Mouse (Mus musculus): Measurements from ENCODE around the gene H2-Ob. TPM values are rescaled to one million over a fixed set of nuclear protein-coding genes. Genes with fewer than 3 reads are reported as not detected.

Gene H2-Ob
- polyA plus RNA-seq, 1 experiment = not detected

GRCm38 (mm10) chr17:34209680-34210079 lies 29.0 kb upstream of the H2-Ob start:
- H3K4me1 ChIP-seq (ENCODE audit: control insufficient read depth, insufficient read depth, low read length) = no peaks in the 10 kb centered on the region
- no peaks in the 10 kb centered on the region for H3K27me3 ChIP-seq (ENCODE audit: control insufficient read depth, insufficient read depth, low read length, poor library complexity, severe bottlenecking)
- H3K9me3 ChIP-seq (replicated peaks; ENCODE audit: control insufficient read depth, insufficient read depth, low read length, poor library complexity, severe bottlenecking) = no peaks in the 10 kb centered on the region
- H3K27ac ChIP-seq (ENCODE audit: insufficient read depth, low read length) = no peak overlapping the region
- H3K4me3 ChIP-seq (ENCODE audit: low read depth, low read length) = no peak overlapping the region
- no peak overlapping the region for H3K9ac ChIP-seq (ENCODE audit: low read depth, poor library complexity, severe bottlenecking)
- TF ChIP-seq EP300 (IDR thresholded peaks at IDR 0.05; ENCODE audit: insufficient read depth, low read depth, low read length) = no peak
- peak; percentile 67 for TF ChIP-seq CTCF (IDR thresholded peaks at IDR 0.05; ENCODE audit: low read depth, low read length)
- H3K36me3 ChIP-seq (ENCODE audit: control insufficient read depth, insufficient read depth, low read length, poor library complexity, severe bottlenecking) = no peaks in the 10 kb centered on the region

GRCm38 (mm10) chr17:34210599-34210998 lies 28.1 kb upstream of the H2-Ob start:
- Histone ChIP-seq H3K4me1 (ENCODE audit: control insufficient read depth, insufficient read depth, low read length) (no peaks in the 10 kb centered on the region), H3K9me3 (replicated peaks; ENCODE audit: control insufficient read depth, insufficient read depth, low read length, poor library complexity, severe bottlenecking) (no peaks in the 10 kb centered on the region), H3K9ac (ENCODE audit: low read depth, poor library complexity, severe bottlenecking) (no peak overlapping the region), H3K36me3 (ENCODE audit: control insufficient read depth, insufficient read depth, low read length, poor library complexity, severe bottlenecking) (no peaks in the 10 kb centered on the region), H3K27me3 (ENCODE audit: control insufficient read depth, insufficient read depth, low read length, poor library complexity, severe bottlenecking) (no peaks in the 10 kb centered on the region), H3K27ac (ENCODE audit: insufficient read depth, low read length) (no peak overlapping the region), H3K4me3 (ENCODE audit: low read depth, low read length) (no peak overlapping the region)
- TF ChIP-seq CTCF (IDR thresholded peaks at IDR 0.05; ENCODE audit: low read depth, low read length) = no peak
- no peak for TF ChIP-seq POLR2A (IDR thresholded peaks at IDR 0.05; ENCODE audit: insufficient read depth, low read length)
- no peak for TF ChIP-seq EP300 (IDR thresholded peaks at IDR 0.05; ENCODE audit: insufficient read depth, low read depth, low read length)

- TF ChIP-seq POLR2A (IDR thresholded peaks at IDR 0.05; ENCODE audit: insufficient read depth, low read length) (no peak), EP300 (IDR thresholded peaks at IDR 0.05; ENCODE audit: insufficient read depth, low read depth, low read length) (no peak), CTCF (IDR thresholded peaks at IDR 0.05; ENCODE audit: low read depth, low read length) (no peak)
- no peaks in the 10 kb centered on the region for H3K4me1 ChIP-seq (ENCODE audit: control insufficient read depth, insufficient read depth, low read length)
- no peak overlapping the region for H3K27ac ChIP-seq (ENCODE audit: insufficient read depth, low read length)
- H3K9me3 ChIP-seq (replicated peaks; ENCODE audit: control insufficient read depth, insufficient read depth, low read length, poor library complexity, severe bottlenecking) = no peaks in the 10 kb centered on the region
- H3K4me3 ChIP-seq (ENCODE audit: low read depth, low read length) = peak overlapping the region; percentile 33
- H3K27me3 ChIP-seq (ENCODE audit: control insufficient read depth, insufficient read depth, low read length, poor library complexity, severe bottlenecking) = no peaks in the 10 kb centered on the region
- no peaks in the 10 kb centered on the region for H3K36me3 ChIP-seq (ENCODE audit: control insufficient read depth, insufficient read depth, low read length, poor library complexity, severe bottlenecking)
- H3K9ac ChIP-seq (ENCODE audit: low read depth, poor library complexity, severe bottlenecking) = no peak overlapping the region
Measured at GRCm38 (mm10) chr17:34211746-34212365, 26.8 kb upstream of the H2-Ob start.

- TF ChIP-seq EP300 (IDR thresholded peaks at IDR 0.05; ENCODE audit: insufficient read depth, low read depth, low read length) (no peak), POLR2A (IDR thresholded peaks at IDR 0.05; ENCODE audit: insufficient read depth, low read length) (no peak), CTCF (IDR thresholded peaks at IDR 0.05; ENCODE audit: low read depth, low read length) (no peak)
- H3K27me3 ChIP-seq (ENCODE audit: control insufficient read depth, insufficient read depth, low read length, poor library complexity, severe bottlenecking) = no peaks in the 10 kb centered on the region
- no peaks in the 10 kb centered on the region for H3K4me1 ChIP-seq (ENCODE audit: control insufficient read depth, insufficient read depth, low read length)
- H3K36me3 ChIP-seq (ENCODE audit: control insufficient read depth, insufficient read depth, low read length, poor library complexity, severe bottlenecking) = no peaks in the 10 kb centered on the region
- no peak overlapping the region for H3K4me3 ChIP-seq (ENCODE audit: low read depth, low read length)
- H3K9ac ChIP-seq (ENCODE audit: low read depth, poor library complexity, severe bottlenecking) = no peak overlapping the region
- H3K27ac ChIP-seq (ENCODE audit: insufficient read depth, low read length) = no peak overlapping the region
- H3K9me3 ChIP-seq (replicated peaks; ENCODE audit: control insufficient read depth, insufficient read depth, low read length, poor library complexity, severe bottlenecking) = peaks cover 11% of the 10 kb centered on the region
Measured at GRCm38 (mm10) chr17:34213936-34214335, 24.8 kb upstream of the H2-Ob start.

- H3K9ac ChIP-seq (ENCODE audit: low read depth, poor library complexity, severe bottlenecking) = no peak overlapping the region
- H3K36me3 ChIP-seq (ENCODE audit: control insufficient read depth, insufficient read depth, low read length, poor library complexity, severe bottlenecking) = no peaks in the 10 kb centered on the region
- no peaks in the 10 kb centered on the region for H3K27me3 ChIP-seq (ENCODE audit: control insufficient read depth, insufficient read depth, low read length, poor library complexity, severe bottlenecking)
- no peak overlapping the region for H3K27ac ChIP-seq (ENCODE audit: insufficient read depth, low read length)
- H3K4me1 ChIP-seq (ENCODE audit: control insufficient read depth, insufficient read depth, low read length) = no peaks in the 10 kb centered on the region
- TF ChIP-seq EP300 (IDR thresholded peaks at IDR 0.05; ENCODE audit: insufficient read depth, low read depth, low read length) = no peak
- no peak for TF ChIP-seq CTCF (IDR thresholded peaks at IDR 0.05; ENCODE audit: low read depth, low read length)
- TF ChIP-seq POLR2A (IDR thresholded peaks at IDR 0.05; ENCODE audit: insufficient read depth, low read length) = no peak
- H3K9me3 ChIP-seq (replicated peaks; ENCODE audit: control insufficient read depth, insufficient read depth, low read length, poor library complexity, severe bottlenecking) = peaks cover 14% of the 10 kb centered on the region
- H3K4me3 ChIP-seq (ENCODE audit: low read depth, low read length) = no peak overlapping the region
Measured at GRCm38 (mm10) chr17:34215176-34215575, 23.5 kb upstream of the H2-Ob start.

GRCm38 (mm10) chr17:34217216-34217928 lies 21.3 kb upstream of the H2-Ob start:
- no peaks in the 10 kb centered on the region for H3K27me3 ChIP-seq (ENCODE audit: control insufficient read depth, insufficient read depth, low read length, poor library complexity, severe bottlenecking)
- no peak overlapping the region for H3K27ac ChIP-seq (ENCODE audit: insufficient read depth, low read length)
- peaks cover 16% of the 10 kb centered on the region for H3K9me3 ChIP-seq (replicated peaks; ENCODE audit: control insufficient read depth, insufficient read depth, low read length, poor library complexity, severe bottlenecking)
- no peak overlapping the region for H3K9ac ChIP-seq (ENCODE audit: low read depth, poor library complexity, severe bottlenecking)
- TF ChIP-seq EP300 (IDR thresholded peaks at IDR 0.05; ENCODE audit: insufficient read depth, low read depth, low read length) (no peak), CTCF (IDR thresholded peaks at IDR 0.05; ENCODE audit: low read depth, low read length) (no peak), POLR2A (IDR thresholded peaks at IDR 0.05; ENCODE audit: insufficient read depth, low read length) (no peak)
- H3K4me3 ChIP-seq (ENCODE audit: low read depth, low read length) = no peak overlapping the region
- no peaks in the 10 kb centered on the region for H3K4me1 ChIP-seq (ENCODE audit: control insufficient read depth, insufficient read depth, low read length)
- no peaks in the 10 kb centered on the region for H3K36me3 ChIP-seq (ENCODE audit: control insufficient read depth, insufficient read depth, low read length, poor library complexity, severe bottlenecking)
